Mouse (Mus musculus): ENCODE results near the gene Plppr3. TPM values are rescaled to one million over a fixed set of nuclear protein-coding genes. Genes with fewer than 3 reads are reported as not detected.

Plppr3 gene
- 487 and 541 TPM in 2 replicates for total RNA-seq (2014; rRNA removed)
- 268 and 283 TPM in 2 replicates for polyA plus RNA-seq (2015; fragmentation: Nextera tagmentation; extraction: Ambion mirVana)

- DNase-seq (ENCODE audit: low spot score) (peak; percentile 93), ATAC-seq (peak; percentile 88)
Measured at GRCm38 (mm10) chr10:79874290-79874862, at the start of gene Plppr3, which contains the start of gene Prtn3. Plppr3 (minus strand) TSS chr10:79874634. Prtn3 (plus strand) TSS chr10:79874476.

DNA sequence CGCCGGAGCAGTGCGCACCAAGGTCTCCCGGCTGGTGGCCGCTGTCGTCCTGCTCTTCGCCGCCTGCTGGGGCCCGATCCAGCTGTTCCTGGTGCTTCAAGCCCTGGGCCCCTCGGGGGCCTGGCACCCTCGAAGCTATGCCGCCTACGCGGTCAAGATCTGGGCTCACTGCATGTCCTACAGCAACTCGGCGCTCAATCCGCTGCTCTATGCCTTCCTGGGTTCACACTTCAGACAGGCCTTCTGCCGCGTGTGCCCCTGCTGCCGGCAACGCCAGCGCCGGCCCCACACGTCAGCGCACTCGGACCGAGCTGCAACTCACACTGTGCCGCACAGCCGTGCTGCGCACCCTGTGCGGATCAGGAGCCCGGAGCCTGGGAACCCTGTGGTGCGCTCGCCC lies 47.1 kb upstream of the Plppr3 start:
- Histone ChIP-seq H3K27me3 (ENCODE audit: insufficient read depth, low read length) (peaks cover 53% of the 10 kb centered on the region), H3K4me1 (ENCODE audit: insufficient read depth, low read length) (peaks cover 13% of the 10 kb centered on the region; the same call in 1 of the 2 replicates), H3K4me3 (ENCODE audit: low read length) (peak overlapping the region; percentile 30), H3K36me3 (ENCODE audit: insufficient read depth, low read length) (no peaks in the 10 kb centered on the region), H3K9me3 (ENCODE audit: low read length) (no peaks in the 10 kb centered on the region), H3K27ac (no peak overlapping the region), H3K4me2 (ENCODE audit: low read depth, low read length) (peak overlapping the region; percentile 56), H3K9ac (replicated peaks; ENCODE audit: low read length) (peak overlapping the region; percentile 31)
- DNase-seq (ENCODE audit: low spot score) (no peak), ATAC-seq (no peak)
- WGBS = 2% methylated on average over 34 of the region's 34 CpGs
- no peak for TF ChIP-seq CTCF (IDR thresholded peaks at IDR 0.05; ENCODE audit: low read depth)

More at GRCm38 (mm10) chr10:79874290-79874862, at the start of gene Plppr3, which contains the start of gene Prtn3:
- no peaks in the 10 kb centered on the region for H3K9me3 ChIP-seq (ENCODE audit: low read length)
- peak within 1 kb of the TSS; percentile 94 for H3K27ac ChIP-seq
- H3K9ac ChIP-seq (replicated peaks; ENCODE audit: low read length) = peak within 1 kb of the TSS; percentile 87
- peaks cover 6% of the 10 kb centered on the region; the same call in 1 of the 2 replicates for H3K4me1 ChIP-seq (ENCODE audit: insufficient read depth, low read length)
- under 1% methylated on average over 41 of the region's 57 CpGs for WGBS
- H3K4me3 ChIP-seq (ENCODE audit: low read length) = peak within 1 kb of the TSS; percentile 59
- H3K4me2 ChIP-seq (ENCODE audit: low read depth, low read length) = peak within 1 kb of the TSS; percentile 85
- no peaks in the 10 kb centered on the region for H3K27me3 ChIP-seq (ENCODE audit: insufficient read depth, low read length)
- TF ChIP-seq CTCF (IDR thresholded peaks at IDR 0.05; ENCODE audit: low read depth) = no peak
- H3K36me3 ChIP-seq (ENCODE audit: insufficient read depth, low read length) = 0 out of 2 replicates have a peak, but pooled peaks cover 1% of the 10 kb centered on the region

DNA sequence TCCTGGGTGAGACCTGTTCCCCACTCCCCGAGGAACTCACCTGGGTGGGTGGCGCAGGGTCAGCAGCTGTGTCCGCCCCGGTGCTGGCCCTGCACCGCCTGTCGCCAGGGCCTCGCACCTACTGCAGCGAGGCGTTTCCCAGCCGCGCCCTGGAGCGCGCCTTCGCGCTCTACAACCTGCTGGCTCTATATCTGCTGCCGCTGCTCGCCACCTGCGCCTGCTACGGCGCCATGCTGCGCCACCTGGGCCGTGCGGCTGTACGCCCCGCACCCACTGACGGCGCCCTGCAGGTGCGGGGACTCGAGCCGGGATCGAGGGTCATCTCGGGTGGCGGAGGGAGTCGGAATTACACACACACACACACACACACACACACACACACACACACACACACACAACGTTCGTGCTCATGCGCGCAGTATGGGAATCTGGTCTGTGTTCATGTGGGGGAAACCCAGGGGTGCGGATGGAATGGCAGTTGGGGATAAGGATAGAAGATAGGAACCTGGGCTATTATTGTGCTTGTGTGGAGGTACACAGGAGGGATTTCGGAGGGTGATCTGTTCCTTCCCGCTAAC lies 46.6 kb upstream of the Plppr3 start, which contains the start of gene R3hdm4:
TSS of gene R3hdm4 (minus strand) at position 251 of the 578 bp plus-strand sequence.
- no peak for TF ChIP-seq CTCF (IDR thresholded peaks at IDR 0.05; ENCODE audit: low read depth)
- ATAC-seq = no peak
- Histone ChIP-seq H3K9me3 (ENCODE audit: low read length) (no peaks in the 10 kb centered on the region), H3K36me3 (ENCODE audit: insufficient read depth, low read length) (no peaks in the 10 kb centered on the region), H3K4me2 (ENCODE audit: low read depth, low read length) (peak within 1 kb of the TSS; percentile 56), H3K9ac (replicated peaks; ENCODE audit: low read length) (peak within 1 kb of the TSS; percentile 31), H3K27ac (no peak within 1 kb of the TSS), H3K27me3 (ENCODE audit: insufficient read depth, low read length) (peaks cover 53% of the 10 kb centered on the region), H3K4me3 (ENCODE audit: low read length) (peak within 1 kb of the TSS; percentile 30), H3K4me1 (ENCODE audit: insufficient read depth, low read length) (peaks cover 14% of the 10 kb centered on the region; the same call in 1 of the 2 replicates)
- WGBS = 4% methylated on average over 41 of the region's 41 CpGs
- DNase-seq (ENCODE audit: low spot score) = no peak

DNA sequence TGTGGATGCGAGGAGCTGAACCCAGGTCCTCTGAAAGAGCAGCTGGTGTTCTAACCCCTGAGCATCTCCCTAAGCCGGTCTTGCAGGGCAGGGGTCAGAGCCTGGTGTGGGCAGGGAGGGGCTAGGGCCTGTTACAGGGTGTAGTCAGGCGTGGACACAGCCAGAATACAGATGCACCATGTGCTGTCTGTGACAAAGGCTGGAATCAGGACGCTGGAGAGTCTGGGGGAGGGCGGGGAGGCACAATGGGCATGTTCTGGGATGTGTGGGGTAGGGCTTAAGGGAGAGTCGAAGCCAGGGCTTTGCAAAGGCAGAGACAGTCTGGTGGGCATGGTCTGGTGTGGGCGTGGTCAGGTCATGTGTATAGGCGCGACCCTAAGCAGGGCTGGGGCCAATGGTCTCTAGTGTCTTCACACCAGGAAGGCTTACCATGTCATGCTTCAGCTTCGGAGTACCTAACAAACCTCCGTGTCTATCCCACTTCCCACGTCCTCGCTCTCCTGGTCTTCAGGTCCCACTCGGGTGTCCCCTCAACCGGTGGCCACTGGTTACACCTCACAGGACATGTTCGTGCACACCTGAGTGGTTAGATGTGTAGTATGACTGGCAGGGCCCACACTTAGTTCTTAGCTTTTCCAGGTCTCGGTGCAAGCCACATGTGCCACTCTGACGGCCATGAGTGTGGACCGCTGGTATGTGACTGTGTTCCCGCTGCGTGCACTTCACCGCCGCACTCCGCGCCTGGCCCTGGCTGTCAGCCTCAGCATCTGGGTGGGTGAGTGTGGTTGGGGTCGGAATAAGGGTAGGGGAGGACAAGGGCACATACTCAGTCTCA lies 45.8 kb upstream of the Plppr3 start:
- no peaks in the 10 kb centered on the region for H3K9me3 ChIP-seq (ENCODE audit: low read length)
- peak overlapping the region; percentile 30; the same call in 1 of the 2 replicates for H3K4me3 ChIP-seq (ENCODE audit: low read length)
- no peak overlapping the region for H3K27ac ChIP-seq
- peaks cover 15% of the 10 kb centered on the region; the same call in 1 of the 2 replicates for H3K4me1 ChIP-seq (ENCODE audit: insufficient read depth, low read length)
- ATAC-seq = no peak
- H3K4me2 ChIP-seq (ENCODE audit: low read depth, low read length) = peak overlapping the region; percentile 56
- no peak for DNase-seq (ENCODE audit: low spot score)
- H3K27me3 ChIP-seq (ENCODE audit: insufficient read depth, low read length) = peaks cover 53% of the 10 kb centered on the region
- no peak overlapping the region; the same call in 1 of the 2 replicates for H3K9ac ChIP-seq (replicated peaks; ENCODE audit: low read length)
- no peak for TF ChIP-seq CTCF (IDR thresholded peaks at IDR 0.05; ENCODE audit: low read depth)
- no peaks in the 10 kb centered on the region for H3K36me3 ChIP-seq (ENCODE audit: insufficient read depth, low read length)
- 16% methylated on average over 26 of the region's 26 CpGs for WGBS

GRCm38 (mm10) chr10:79919251-79919849 lies 44.9 kb upstream of the Plppr3 start:
- Histone ChIP-seq H3K27me3 (ENCODE audit: insufficient read depth, low read length) (peaks cover 53% of the 10 kb centered on the region), H3K4me1 (ENCODE audit: insufficient read depth, low read length) (peaks cover 24% of the 10 kb centered on the region), H3K4me2 (ENCODE audit: low read depth, low read length) (no peak overlapping the region), H3K36me3 (ENCODE audit: insufficient read depth, low read length) (no peaks in the 10 kb centered on the region), H3K9me3 (ENCODE audit: low read length) (no peaks in the 10 kb centered on the region), H3K27ac (no peak overlapping the region), H3K9ac (replicated peaks; ENCODE audit: low read length) (no peak overlapping the region), H3K4me3 (ENCODE audit: low read length) (no peak overlapping the region)
- DNase-seq (ENCODE audit: low spot score) = no peak
- 7% methylated on average over 21 of the region's 21 CpGs for WGBS
- no peak for ATAC-seq
- no peak for TF ChIP-seq CTCF (IDR thresholded peaks at IDR 0.05; ENCODE audit: low read depth)

Data from hindbrain, postnatal 0 days (tissue).